Mouse (Mus musculus) lung, postnatal 25 days (tissue): ENCODE measurements at regions not wholly inside any gene's neighbourhood (a gene's known extent, or its start where the extent isn't known, plus 50 kb on each side); places are given as distances from the start of the nearest gene placed in this dataset.

ENCODE experiments used
- DNase-seq: peaks from one replicate; pipeline ENCODE4 v3.0.0; 2022; ENCODE audit warnings: low spot score

DNA sequence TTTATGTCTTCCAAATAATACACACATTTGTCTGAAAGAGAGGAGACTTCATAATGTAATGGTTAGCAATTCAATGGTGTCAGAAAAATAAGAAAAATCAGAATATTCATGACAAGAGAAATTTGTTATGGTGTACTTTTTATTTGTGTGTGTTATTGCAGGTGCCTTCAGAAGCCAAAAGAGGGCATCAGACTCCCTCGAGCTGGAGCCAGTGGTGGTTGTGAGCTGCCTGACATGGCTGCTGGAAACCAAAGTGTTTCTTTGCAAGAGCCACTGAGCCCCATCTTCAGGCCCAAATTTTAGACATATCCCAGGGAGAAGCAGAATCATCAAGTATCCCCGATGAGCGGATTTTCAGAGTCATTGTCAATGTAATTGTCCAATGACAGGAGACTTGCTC is 81.9 kb downstream of the Tm2d3 start:
- DNase-seq = no peak

DNA sequence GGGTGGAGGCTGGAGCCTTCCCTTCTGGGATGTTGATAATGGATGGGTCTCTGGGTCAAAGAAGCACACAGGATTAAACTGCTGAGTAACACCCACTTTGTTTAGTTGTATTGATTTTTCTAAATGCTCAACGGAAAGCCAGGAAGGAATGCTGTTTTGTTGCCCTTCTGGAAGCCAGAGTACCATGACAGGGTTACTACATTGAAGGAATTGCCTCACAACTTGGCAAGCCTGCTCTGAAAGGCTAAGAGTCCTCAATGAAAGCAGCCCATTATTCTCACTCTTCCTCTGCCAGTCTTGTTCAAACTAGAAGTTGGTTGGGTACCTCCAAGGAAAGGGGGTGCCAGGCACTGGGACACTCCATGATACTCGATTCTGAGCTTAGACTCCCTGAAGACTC is 83.0 kb downstream of the Tm2d3 start:
- DNase-seq = peak; percentile 57

DNA sequence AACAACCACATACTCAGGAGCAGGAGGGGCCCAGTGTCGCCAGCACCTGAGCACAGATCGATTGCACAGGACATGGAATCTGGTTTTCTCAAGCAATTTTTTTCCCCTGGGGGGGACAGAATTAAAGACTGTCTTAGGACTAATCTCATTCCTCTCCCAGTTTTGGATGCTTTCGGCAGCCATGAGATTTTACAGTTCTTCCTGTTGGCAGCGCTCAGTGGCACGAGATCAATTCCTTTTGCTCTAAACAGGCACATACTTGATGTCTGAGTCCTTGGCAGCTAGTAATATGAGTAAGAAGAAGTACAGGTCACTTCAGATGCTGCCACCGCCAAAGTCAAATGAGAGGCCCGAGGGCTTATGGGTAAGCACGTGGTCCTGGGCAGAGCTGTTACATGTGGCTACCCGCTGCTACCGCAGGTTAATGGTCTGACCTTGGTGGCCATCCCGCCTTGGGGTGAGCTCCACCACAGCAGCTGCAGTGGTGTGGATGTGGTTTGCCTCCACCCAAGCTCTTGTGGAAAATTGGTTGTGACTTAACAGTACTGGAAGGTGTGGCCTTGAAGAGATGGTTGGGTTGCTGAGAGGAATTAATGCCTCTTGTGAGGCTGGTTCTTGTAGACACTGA is 83.5 kb downstream of the Tm2d3 start:
- DNase-seq = peak; percentile 23

DNA sequence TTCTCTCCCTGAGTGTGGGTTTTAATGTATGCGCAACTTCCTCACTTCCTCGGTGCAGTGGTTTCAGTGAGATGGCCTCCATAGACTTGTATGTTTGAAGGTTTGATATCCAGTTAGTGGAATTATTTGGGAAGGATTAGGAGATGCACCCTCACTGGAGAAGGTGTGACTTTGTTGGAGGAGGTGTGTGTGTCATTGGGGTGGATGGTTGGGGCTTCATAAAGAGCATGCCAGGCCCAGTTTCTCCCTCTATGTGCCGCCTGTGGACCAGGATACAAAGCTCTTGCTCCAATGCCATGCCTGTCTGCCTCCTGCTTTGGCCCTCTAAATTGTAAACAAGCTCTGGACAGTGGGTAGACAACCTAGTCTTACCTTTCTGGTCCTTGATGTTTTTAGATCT is 84.0 kb downstream of the Tm2d3 start:
- DNase-seq = no peak

GRCm38 (mm10) chr7:65779716-65780372 is 81.7 kb upstream of the Pcsk6 start:
- DNase-seq = peak; percentile 49

- no peak for DNase-seq
Measured at GRCm38 (mm10) chr7:65780578-65781370, 80.8 kb upstream of the Pcsk6 start.

GRCm38 (mm10) chr7:65782024-65782423 is 79.5 kb upstream of the Pcsk6 start:
- DNase-seq = no peak

GRCm38 (mm10) chr7:65783773-65784172 is 77.8 kb upstream of the Pcsk6 start:
- no peak for DNase-seq

DNA sequence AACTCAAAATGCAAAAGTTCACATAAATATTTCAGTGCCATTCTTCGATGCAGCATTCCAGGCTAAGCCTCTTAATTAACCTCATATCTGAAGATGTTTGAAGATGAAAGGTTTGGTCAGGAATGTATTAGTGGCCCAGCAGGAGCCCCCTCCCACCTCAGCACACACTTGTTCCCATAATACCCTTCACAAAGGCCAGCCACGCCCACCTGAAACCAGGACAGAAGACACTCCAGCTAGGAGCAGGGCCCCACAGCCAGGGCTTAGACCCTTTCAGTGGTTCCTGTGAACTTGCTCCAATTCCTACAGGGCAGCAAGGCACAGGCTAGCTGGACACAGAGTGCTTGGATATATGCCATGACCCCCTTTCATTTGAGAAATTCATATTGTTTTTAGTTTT is 74.6 kb upstream of the Pcsk6 start:
- DNase-seq = no peak

GRCm38 (mm10) chr7:65787849-65788248 is 73.7 kb upstream of the Pcsk6 start:
- no peak for DNase-seq

DNA sequence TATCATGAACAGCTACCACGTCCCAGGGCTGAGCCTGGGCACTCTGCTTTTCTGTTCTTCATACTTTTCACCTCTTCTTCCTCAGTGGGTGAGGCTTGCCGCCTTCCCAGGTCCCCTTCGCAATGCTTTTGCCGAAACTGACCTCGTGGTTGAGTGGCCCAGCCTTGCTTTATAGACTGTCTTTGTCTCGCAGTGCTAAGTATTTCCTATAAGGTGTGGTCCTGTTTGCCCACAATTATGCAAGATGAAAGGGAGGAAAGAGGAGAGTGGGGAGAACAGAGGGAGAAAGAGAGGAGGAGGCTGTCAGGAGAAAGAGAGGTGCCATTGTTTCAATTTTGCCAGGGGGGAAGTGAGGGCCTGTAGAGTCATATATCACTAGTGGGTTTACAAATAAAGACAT is 71.3 kb upstream of the Pcsk6 start:
- DNase-seq = no peak

DNA sequence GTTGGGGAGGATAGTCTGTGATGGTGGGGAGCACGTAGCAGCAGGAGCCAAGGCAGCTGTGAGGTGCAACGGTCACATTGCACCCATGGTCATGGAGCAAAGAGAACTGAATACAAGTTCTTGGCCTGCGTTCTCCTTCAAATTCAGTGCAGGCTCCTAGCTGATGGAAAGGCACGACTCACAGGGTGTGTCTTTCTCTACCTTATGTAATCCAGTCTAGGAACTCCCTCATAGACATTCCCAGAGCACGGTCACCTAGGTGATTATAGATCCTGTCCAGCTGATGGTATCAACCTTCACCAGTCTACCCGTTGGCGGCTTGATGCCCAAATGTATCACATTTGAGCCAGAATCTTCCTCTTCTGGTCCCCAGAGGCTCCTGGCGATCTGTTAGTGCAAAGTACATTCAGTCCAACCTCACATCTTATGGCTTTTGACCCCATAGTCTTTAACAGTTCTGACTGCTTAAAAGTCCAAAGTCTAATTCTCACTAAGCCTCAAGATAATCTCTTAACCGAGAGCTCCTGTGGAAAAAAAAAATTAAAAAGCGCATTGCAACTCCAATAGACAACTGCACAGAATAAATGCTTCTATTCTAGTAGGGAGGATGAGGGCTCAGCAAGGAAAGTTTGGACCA is 69.2 kb upstream of the Pcsk6 start:
- no peak for DNase-seq

GRCm38 (mm10) chr7:65802306-65802705 is 59.2 kb upstream of the Pcsk6 start:
- no peak for DNase-seq

DNA sequence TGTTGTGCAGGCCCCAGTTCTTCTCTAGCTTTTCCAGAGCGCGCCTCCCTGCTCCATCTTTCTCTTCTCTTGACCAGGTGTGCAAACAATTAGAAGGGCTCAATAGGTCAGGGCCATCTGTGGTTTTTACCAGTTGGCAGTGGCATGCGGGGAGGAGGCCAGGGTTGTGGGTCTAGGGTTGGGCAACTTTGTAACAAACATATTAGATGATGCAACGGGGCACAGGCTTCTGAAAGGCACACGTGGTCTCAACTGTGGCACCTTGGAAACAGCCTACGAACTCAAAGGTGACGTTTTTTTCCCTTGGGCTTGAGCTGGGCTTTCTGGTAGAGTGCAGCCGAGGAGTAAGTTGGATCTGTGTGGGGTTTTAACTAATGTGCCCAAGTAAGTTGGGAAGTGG is 58.7 kb upstream of the Pcsk6 start:
- peak; percentile 80 for DNase-seq

- peak; percentile 23 for DNase-seq
Measured at GRCm38 (mm10) chr7:65803422-65804303, 57.9 kb upstream of the Pcsk6 start.
